Comparison of ENCODE assay signal across 10 mouse cellular contexts in genomic region chr10:111893941-111894340, GRCm38 (mm10).
DNase-seq lines count a peak whose midpoint lies in the region; ATAC-seq lines count a peak whose summit lies in the region.
"Had no signal": no experiment of that assay in that cellular context is flagged by ENCODE, and none has a peak within 500 bp of the region (broad histone marks: within the 10 kb centered on the region; RNA-seq: fewer than 3 reads in every experiment).

No protein-coding gene starts in this region.

- no peak overlapping the region for H3K9ac ChIP-seq in heart, embryonic 16.5 days (ENCODE audit: low read length)
- H3K9ac ChIP-seq: liver, embryonic 15.5 days had no signal

- ATAC-seq in heart, embryonic 16.5 days (replicated peaks; ENCODE audit: extremely low read depth, insufficient read depth, low FRiP score), result peak; percentile 55; the same call in 1 of the 2 replicates

- peak; percentile 26 for DNase-seq in embryo, embryonic 11 days
- no peak for DNase-seq in embryo, embryonic 10.5 days (ENCODE audit: low spot score)
- peak; percentile 44 to 67 for DNase-seq in kidney, postnatal 25 days
- DNase-seq in ovary, postnatal 36 days (ENCODE audit: low spot score), result peak; percentile 15
- DNase-seq in neural tube, embryonic 10.5 days (ENCODE audit: extremely low spot score, low spot score), result no peak
- no peak for DNase-seq in cerebellum, postnatal 25 days
- DNase-seq in thymus, adult 18-20 months, result no peak

- H3K27me3 ChIP-seq in heart, embryonic 16.5 days (ENCODE audit: control insufficient read depth, insufficient read depth, low read length), result no peaks in the 10 kb centered on the region
- H3K27me3 ChIP-seq: liver, embryonic 15.5 days had no signal

- WGBS in heart, embryonic 16.5 days, result 61% methylated on average over 8 of the region's 8 CpGs

- peak overlapping the region; percentile 48; the same call in 1 of the 2 replicates for H3K27ac ChIP-seq in heart, embryonic 16.5 days (ENCODE audit: low read length)
- H3K27ac ChIP-seq: liver, embryonic 15.5 days had no signal

- H3K9me3 ChIP-seq in heart, embryonic 16.5 days (replicated peaks; ENCODE audit: control insufficient read depth, low read length), result no peaks in the 10 kb centered on the region
- H3K9me3 ChIP-seq: liver, embryonic 15.5 days had no signal

- H3K4me3 ChIP-seq in heart, embryonic 16.5 days (ENCODE audit: low read length), result no peak overlapping the region
- H3K4me3 ChIP-seq: erythroblast, embryonic 14.5 days; liver, embryonic 15.5 days had no signal

- H3K4me2 ChIP-seq in heart, embryonic 16.5 days (ENCODE audit: low read depth, low read length), result no peak overlapping the region
- H3K4me2 ChIP-seq: liver, embryonic 15.5 days had no signal

- H3K36me3 ChIP-seq in heart, embryonic 16.5 days (ENCODE audit: control insufficient read depth, insufficient read depth), result no peaks in the 10 kb centered on the region
- H3K36me3 ChIP-seq: liver, embryonic 15.5 days had no signal

- H3K4me1 ChIP-seq in heart, embryonic 16.5 days (ENCODE audit: control insufficient read depth, insufficient read depth, low read length), result peaks cover 6% of the 10 kb centered on the region; the same call in 1 of the 2 replicates
- H3K4me1 ChIP-seq: liver, embryonic 15.5 days had no signal

Comparison
In these comparisons a context has a peak if more than half of its experiments do, and no peak if none do; other contexts are left out.
1. DNase-seq: peak in embryo, embryonic 11 days (single experiment), kidney, postnatal 25 days (2 of 2) and ovary, postnatal 36 days (single experiment); none in embryo, embryonic 10.5 days (single experiment), neural tube, embryonic 10.5 days (single experiment), cerebellum, postnatal 25 days (0 of 2) and thymus, adult 18-20 months (0 of 2).